Mouse (Mus musculus) MEL-GATA-1-ER (cell line): ENCODE results near the gene Ppox.
"Not testable (repeated sequence)": the region's sequence is repeated elsewhere in the genome, so short reads cannot be mapped to it uniquely, and the experiment has no call there.

ENCODE experiments used
- DNase-seq: peaks from one replicate; pipeline ENCODE4 v3.0.0-alpha.2; 2012; ENCODE audit warnings: low read depth; ENCODE audit errors: extremely low read depth

The Ppox gene

DNA sequence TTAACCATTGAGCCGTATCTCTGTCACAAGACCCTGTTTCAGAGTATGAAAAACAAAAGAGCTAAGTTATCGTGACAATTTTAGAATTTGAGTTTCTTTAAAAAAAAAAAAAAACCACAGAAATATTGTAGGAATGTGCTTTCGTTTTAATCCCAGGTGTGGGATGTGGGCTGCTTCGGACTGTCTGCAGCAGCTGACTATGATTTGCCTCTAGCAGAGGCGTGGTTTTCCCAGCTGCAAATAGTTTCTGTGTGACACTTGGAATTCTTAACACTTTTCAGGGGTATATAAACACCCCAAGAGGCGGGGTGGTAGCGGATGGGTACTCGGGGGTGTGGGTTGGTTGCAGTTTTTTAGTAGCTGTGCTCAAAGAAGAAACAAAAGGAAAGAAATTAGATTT lies 35.6 kb downstream of the Ppox start:
- DNase-seq: no peak

GRCm38 (mm10) chr1:171241952-171242351 lies 39.0 kb downstream of the Ppox start:
- DNase-seq: not testable (repeated sequence)

DNA sequence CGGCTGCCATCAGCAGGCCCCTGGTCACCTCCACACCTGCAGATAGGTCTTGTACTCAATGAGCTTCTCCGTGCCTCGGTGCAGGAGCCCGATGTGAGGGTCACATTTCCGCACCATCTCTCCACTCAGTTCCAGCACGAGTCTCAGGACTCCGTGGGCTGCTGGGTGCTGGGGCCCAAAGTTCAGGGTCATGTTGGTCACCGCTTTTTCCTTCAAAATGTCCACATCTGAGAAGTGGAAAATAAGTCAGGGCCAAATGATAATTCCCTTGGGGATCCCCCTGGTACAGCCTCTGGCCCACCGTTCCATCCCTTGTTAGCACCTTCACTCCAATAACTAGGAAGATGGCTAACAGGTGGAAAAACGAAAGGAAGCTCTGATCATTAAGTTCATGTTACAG lies 40.1 kb downstream of the Ppox start:
- no peak for DNase-seq

GRCm38 (mm10) chr1:171239992-171240744 lies 40.8 kb downstream of the Ppox start:
- no peak for DNase-seq

GRCm38 (mm10) chr1:171238463-171238862 lies 42.5 kb downstream of the Ppox start:
- DNase-seq: no peak

- DNase-seq: no peak
Observed at GRCm38 (mm10) chr1:171237438-171237837, 43.5 kb downstream of the Ppox start.

DNA sequence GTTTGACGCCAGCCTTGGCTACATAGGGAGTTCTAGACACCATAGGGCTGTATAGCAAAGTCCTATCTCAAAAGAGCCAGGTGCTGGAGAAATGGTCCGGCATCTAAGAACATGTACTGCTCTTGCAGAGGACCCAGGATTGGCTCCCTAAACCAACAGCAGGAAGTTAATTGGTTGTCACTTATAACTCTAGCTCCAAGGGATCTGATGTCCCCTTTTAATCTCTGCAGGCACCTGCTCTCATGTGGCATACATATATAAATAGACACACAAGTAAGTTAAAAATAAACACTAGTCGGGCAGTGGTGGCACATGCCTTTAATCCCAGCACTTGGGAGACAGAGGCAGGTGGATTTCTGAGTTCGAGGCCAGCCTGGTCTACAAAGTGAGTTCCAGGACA lies 45.2 kb downstream of the Ppox start:
- DNase-seq: no peak

DNA sequence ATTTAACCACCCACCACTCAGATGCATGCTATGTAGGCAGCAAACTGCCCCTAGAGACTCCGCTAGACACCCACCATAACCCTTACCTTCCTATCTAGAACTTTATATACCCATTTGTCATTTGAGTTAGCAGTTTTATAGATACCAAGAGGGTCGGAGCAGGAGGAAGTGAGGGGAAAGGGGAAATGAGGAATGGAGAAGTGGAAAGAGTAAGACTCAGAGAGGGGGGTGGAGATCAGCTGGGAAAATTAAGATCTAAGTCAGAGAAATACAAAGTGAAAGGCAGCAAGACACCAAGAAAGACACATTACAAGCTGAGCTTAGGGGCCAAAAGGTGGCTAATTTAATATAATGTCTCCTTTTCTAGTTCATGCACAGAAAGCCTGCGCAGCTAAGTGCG lies 46.4 kb downstream of the Ppox start:
- DNase-seq: no peak

DNA sequence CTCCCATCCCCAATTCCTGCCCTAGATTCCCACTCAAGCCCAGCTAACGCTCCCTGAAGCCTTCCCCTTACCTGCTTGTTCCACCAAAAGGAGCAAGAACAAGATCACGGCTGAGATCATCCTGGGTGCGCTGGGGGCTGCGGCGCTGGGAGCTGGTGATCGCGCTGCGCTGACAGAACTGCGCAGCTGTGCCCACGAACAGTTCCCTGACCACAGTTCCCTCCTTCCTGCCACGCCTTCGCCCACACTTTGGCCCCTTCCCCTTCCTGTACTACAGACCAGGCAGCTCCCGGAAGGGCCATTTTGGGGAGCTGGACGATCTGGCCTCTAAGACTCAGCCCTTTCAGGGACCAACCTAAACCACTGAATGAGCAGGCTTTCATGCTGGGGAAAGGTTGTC lies 46.9 kb downstream of the Ppox start, which contains the start of gene Fcer1g:
Fcer1g (minus strand) TSS at position 240 of the 400 bp plus-strand sequence.
- no peak for DNase-seq

DNA sequence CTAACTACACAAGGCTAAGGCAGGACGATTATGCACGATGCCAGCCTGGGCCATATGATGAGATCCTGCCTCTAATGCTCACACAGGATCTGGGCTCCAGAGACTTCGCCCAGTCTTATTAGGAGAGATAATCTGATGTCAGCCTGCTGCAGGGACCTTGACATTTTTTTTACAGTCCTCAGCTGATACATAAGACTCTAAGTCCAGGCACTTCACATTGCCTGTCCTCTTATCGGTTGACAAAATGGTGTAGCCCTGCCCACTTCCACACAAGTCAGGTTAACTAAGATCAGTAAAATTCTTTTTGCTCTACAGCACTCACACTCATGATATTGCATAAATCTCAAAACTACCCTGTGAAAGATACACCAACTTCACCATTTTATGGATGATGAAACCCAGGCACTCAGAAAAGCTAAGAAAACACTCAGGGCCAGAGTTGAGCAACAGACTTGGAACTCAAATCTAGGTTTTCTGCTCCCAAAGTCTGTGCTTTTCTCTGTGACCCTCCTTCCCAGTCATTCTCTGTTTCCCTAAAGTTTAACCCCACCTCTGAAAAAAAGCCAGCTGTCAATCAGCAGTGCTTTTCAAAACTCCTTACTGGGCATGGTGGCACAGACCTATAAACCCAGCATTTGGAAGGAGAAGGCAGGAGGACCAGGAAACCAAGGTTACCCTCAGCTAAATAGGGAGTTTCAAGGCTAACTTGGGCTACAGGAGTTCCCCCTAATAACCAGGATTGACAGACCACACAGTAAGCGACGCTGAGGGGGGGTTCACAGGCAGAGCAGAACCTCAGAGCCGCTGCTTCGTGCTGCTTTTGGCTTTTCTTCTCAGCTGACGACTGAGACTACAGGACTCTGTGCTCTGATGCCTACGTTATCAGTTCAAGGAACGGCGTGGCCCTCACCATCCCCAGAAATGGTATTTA lies 47.9 kb downstream of the Ppox start:
- no peak for DNase-seq

DNA sequence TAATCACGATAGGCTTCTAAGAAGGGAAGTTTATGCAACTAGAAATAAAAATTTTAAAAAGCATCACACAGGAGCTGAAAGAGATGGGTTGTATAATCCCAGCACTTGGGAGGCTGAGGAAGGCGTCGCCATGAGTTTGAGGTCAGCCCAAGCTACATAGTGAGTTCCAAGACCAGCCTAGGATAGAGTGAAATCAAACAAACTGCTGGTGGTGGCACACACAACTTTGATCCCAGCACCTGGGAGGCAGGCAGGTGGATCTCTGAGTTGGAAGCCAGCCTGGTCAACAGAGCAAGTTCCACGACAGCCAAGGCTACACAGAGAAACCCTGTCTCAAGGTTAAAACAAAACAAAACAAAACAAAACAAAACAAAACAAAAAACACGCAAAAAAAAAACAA lies 48.6 kb downstream of the Ppox start:
- DNase-seq: no peak

GRCm38 (mm10) chr1:171231844-171232243 lies 49.1 kb downstream of the Ppox start:
- DNase-seq: no peak

GRCm38 (mm10) chr1:171230215-171230614 lies 50.8 kb downstream of the Ppox start:
- DNase-seq: no peak

DNA sequence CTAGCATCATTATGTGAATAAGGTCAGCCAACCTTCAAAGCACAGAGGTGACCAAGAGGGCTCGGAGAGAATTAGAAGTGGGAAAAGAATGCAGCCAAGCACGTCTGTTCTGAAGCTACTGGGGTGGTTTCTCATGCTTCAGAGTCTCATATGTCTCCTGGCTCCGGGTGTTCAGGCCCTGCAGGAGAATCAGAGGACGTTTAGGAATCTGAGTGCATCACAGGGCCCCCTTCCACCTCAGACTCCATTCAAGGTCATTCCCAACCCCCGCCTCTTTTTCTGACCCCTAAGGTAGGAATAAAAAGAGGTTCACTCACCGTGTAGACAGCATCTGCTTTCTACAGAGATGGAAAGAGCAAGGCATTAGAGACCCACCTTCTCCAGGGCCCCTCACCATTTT lies 51.2 kb downstream of the Ppox start:
- no peak for DNase-seq

GRCm38 (mm10) chr1:171227879-171228278 lies 53.1 kb downstream of the Ppox start:
- no peak for DNase-seq

GRCm38 (mm10) chr1:171226780-171227179 lies 54.2 kb downstream of the Ppox start:
- no peak for DNase-seq
